Mouse (Mus musculus): ENCODE measurements around the gene Rhox7b. TPM values are rescaled to one million over a fixed set of nuclear protein-coding genes. Genes with fewer than 3 reads are reported as not detected.
"Not testable (repeated sequence)": the region's sequence is repeated elsewhere in the genome, so short reads cannot be mapped to it uniquely, and the experiment has no call there.

The Rhox7b gene
- total RNA-seq (2015; ENCODE audit: low replicate concordance) (not detected in 2 replicates), total RNA-seq (2017; ENCODE audit: low replicate concordance) (not detected in 2 replicates)

- not testable (repeated sequence) for ATAC-seq (replicated peaks; ENCODE audit: low FRiP score, poor library complexity, severe bottlenecking)
Measured at GRCm38 (mm10) chrX:37897132-37897531, at the start of gene Rhox7b. Rhox7b (minus strand) TSS chrX:37897232.

GRCm38 (mm10) chrX:37916311-37916710, 19.3 kb upstream of the Rhox7b start:
- no peak for ATAC-seq (replicated peaks; ENCODE audit: low FRiP score, poor library complexity, severe bottlenecking)

- ATAC-seq (replicated peaks; ENCODE audit: low FRiP score, poor library complexity, severe bottlenecking), result no peak
Measured at GRCm38 (mm10) chrX:37908581-37908980, 11.5 kb upstream of the Rhox7b start.

GRCm38 (mm10) chrX:37903727-37904126, 6.7 kb upstream of the Rhox7b start:
- ATAC-seq (replicated peaks; ENCODE audit: low FRiP score, poor library complexity, severe bottlenecking), result no peak

- ATAC-seq (replicated peaks; ENCODE audit: low FRiP score, poor library complexity, severe bottlenecking), result not testable (repeated sequence)
Measured at GRCm38 (mm10) chrX:37901670-37902069, 4.6 kb upstream of the Rhox7b start, which contains the start of gene Rhox9. Rhox9 (minus strand) TSS chrX:37901770.

GRCm38 (mm10) chrX:37878844-37879243, 18.2 kb downstream of the Rhox7b start, which contains the start of gene Rhox8:
Rhox8 (minus strand) TSS chrX:37878944.
- no peak for ATAC-seq (replicated peaks; ENCODE audit: low FRiP score, poor library complexity, severe bottlenecking)

- ATAC-seq (replicated peaks; ENCODE audit: low FRiP score, poor library complexity, severe bottlenecking), result no peak
Measured at GRCm38 (mm10) chrX:37871641-37872040, 25.4 kb downstream of the Rhox7b start.

Other genes with a start within 250 kb of the Rhox7b start
- gene Rhox4g, start 245.9 kb downstream of the Rhox7b start, total RNA-seq (2015; ENCODE audit: low replicate concordance), result not detected in 2 replicates
- not detected in 2 replicates for gene Rhox4g, start 245.9 kb downstream of the Rhox7b start, total RNA-seq (2017; ENCODE audit: low replicate concordance)
- not detected in 2 replicates for gene Rhox3h, start 228.5 kb downstream of the Rhox7b start, total RNA-seq (2015; ENCODE audit: low replicate concordance)
- not detected in 2 replicates for gene Rhox3h, start 228.5 kb downstream of the Rhox7b start, total RNA-seq (2017; ENCODE audit: low replicate concordance)
- gene Rhox2h, start 224.0 kb downstream of the Rhox7b start, total RNA-seq (2015; ENCODE audit: low replicate concordance), result not detected in 2 replicates
- not detected in 2 replicates for gene Rhox2h, start 224.0 kb downstream of the Rhox7b start, total RNA-seq (2017; ENCODE audit: low replicate concordance)
- gene Rhox5, start 92.4 kb downstream of the Rhox7b start, total RNA-seq (2015; ENCODE audit: low replicate concordance), result not detected in 2 replicates
- not detected in 2 replicates for gene Rhox5, start 92.4 kb downstream of the Rhox7b start, total RNA-seq (2017; ENCODE audit: low replicate concordance)
- not detected in 2 replicates for gene Rhox6, start 70.3 kb downstream of the Rhox7b start, total RNA-seq (2015; ENCODE audit: low replicate concordance)
- not detected in 2 replicates for gene Rhox6, start 70.3 kb downstream of the Rhox7b start, total RNA-seq (2017; ENCODE audit: low replicate concordance)
- not detected in 2 replicates for gene Rhox7a, start 65.5 kb downstream of the Rhox7b start, total RNA-seq (2015; ENCODE audit: low replicate concordance)
- not detected in 2 replicates for gene Rhox7a, start 65.5 kb downstream of the Rhox7b start, total RNA-seq (2017; ENCODE audit: low replicate concordance)
- not detected in 2 replicates for gene Rhox8, start 18.3 kb downstream of the Rhox7b start, total RNA-seq (2015; ENCODE audit: low replicate concordance)
- gene Rhox8, start 18.3 kb downstream of the Rhox7b start, total RNA-seq (2017; ENCODE audit: low replicate concordance), result 0.51 TPM in 1 of 2 replicates, not detected in the other
- gene Rhox9, start 4.5 kb upstream of the Rhox7b start, total RNA-seq (2015; ENCODE audit: low replicate concordance), result not detected in 2 replicates
- not detected in 2 replicates for gene Rhox9, start 4.5 kb upstream of the Rhox7b start, total RNA-seq (2017; ENCODE audit: low replicate concordance)
- gene Btg1-ps1, start 121.6 kb upstream of the Rhox7b start, total RNA-seq (2015; ENCODE audit: low replicate concordance), result not detected in 2 replicates
- not detected in 2 replicates for gene Btg1-ps1, start 121.6 kb upstream of the Rhox7b start, total RNA-seq (2017; ENCODE audit: low replicate concordance)
- gene Btg1-ps2, start 145.9 kb upstream of the Rhox7b start, total RNA-seq (2015; ENCODE audit: low replicate concordance), result not detected in 2 replicates
- not detected in 2 replicates for gene Btg1-ps2, start 145.9 kb upstream of the Rhox7b start, total RNA-seq (2017; ENCODE audit: low replicate concordance)
- not detected in 2 replicates for gene Rhox10, start 169.2 kb upstream of the Rhox7b start, total RNA-seq (2015; ENCODE audit: low replicate concordance)
- not detected in 2 replicates for gene Rhox10, start 169.2 kb upstream of the Rhox7b start, total RNA-seq (2017; ENCODE audit: low replicate concordance)
- not detected in 2 replicates for gene Rhox11, start 187.9 kb upstream of the Rhox7b start, total RNA-seq (2015; ENCODE audit: low replicate concordance)
- gene Rhox11, start 187.9 kb upstream of the Rhox7b start, total RNA-seq (2017; ENCODE audit: low replicate concordance), result not detected in 2 replicates
- gene Rhox12, start 213.7 kb upstream of the Rhox7b start, total RNA-seq (2015; ENCODE audit: low replicate concordance), result not detected in 2 replicates
- not detected in 2 replicates for gene Rhox12, start 213.7 kb upstream of the Rhox7b start, total RNA-seq (2017; ENCODE audit: low replicate concordance)
- gene Rhox13, start 224.0 kb upstream of the Rhox7b start, total RNA-seq (2015; ENCODE audit: low replicate concordance), result not detected in 2 replicates
- not detected in 2 replicates for gene Rhox13, start 224.0 kb upstream of the Rhox7b start, total RNA-seq (2017; ENCODE audit: low replicate concordance)

Measured in erythroid progenitor cell, adult 5-6 weeks (primary cell).